Mouse (Mus musculus) hindbrain, embryonic 14.5 days (tissue): Measurements from ENCODE around the gene Chrng. TPM values are rescaled to one million over a fixed set of nuclear protein-coding genes. Genes with fewer than 3 reads are reported as not detected.

ENCODE experiments used
- ATAC-seq: fragments of 200-750 bp; cut with Nextera tagmentation; 2 replicates; pipeline ENCODE4 v1.8.0; 2017; ENCODE audit warnings: moderate number of reproducible peaks, mild to moderate bottlenecking, moderate TSS enrichment, moderate library complexity; ENCODE audit not compliant: low FRiP score
- DNase-seq: peaks from one replicate; pipeline ENCODE4 v3.0.0-alpha.2; 2015; ENCODE audit warnings: low spot score
- H3K27ac ChIP-seq: fragments of 300-500 bp; sonication (generic); 2 replicates; pipeline ENCODE4 v1.5.1; 2014; ENCODE audit warnings: mild to moderate bottlenecking, moderate library complexity
- H3K27me3 ChIP-seq: fragments of 300-500 bp; sonication (generic); 2 replicates; pipeline ENCODE4 v1.6.1; 2014; ENCODE audit warnings: mild to moderate bottlenecking, low read length, mixed read lengths; ENCODE audit not compliant: control insufficient read depth, insufficient read depth
- H3K36me3 ChIP-seq: fragments of 300-500 bp; sonication (generic); replicated peaks from 2 replicates; pipeline ENCODE4 v1.6.1; 2014; ENCODE audit not compliant: control insufficient read depth, insufficient read depth
- H3K4me1 ChIP-seq: fragments of 300-500 bp; sonication (generic); replicated peaks from 2 replicates; pipeline ENCODE4 v1.6.1; 2014; ENCODE audit warnings: antibody characterized with exemption, low read length, mixed read lengths; ENCODE audit not compliant: control insufficient read depth, insufficient read depth
- H3K4me2 ChIP-seq: fragments of 300-500 bp; sonication (generic); replicated peaks from 2 replicates; pipeline ENCODE4 v1.6.1; 2014; ENCODE audit warnings: mild to moderate bottlenecking, moderate library complexity
- H3K4me3 ChIP-seq: fragments of 300-500 bp; sonication (generic); replicated peaks from 2 replicates; pipeline ENCODE4 v1.5.1; 2014; ENCODE audit warnings: mild to moderate bottlenecking, low read length
- H3K9ac ChIP-seq: fragments of 300-500 bp; sonication (generic); 2 replicates; pipeline ENCODE4 v1.6.1; 2014
- H3K9me3 ChIP-seq: fragments of 300-500 bp; sonication (generic); 2 replicates; pipeline ENCODE4 v1.6.1; 2016; ENCODE audit warnings: low read length; ENCODE audit not compliant: control insufficient read depth
- WGBS: fragments of 180-500 bp; shearing (Covaris S2); extraction: QIAGEN DNeasy Blood & Tissue Kit; methylation state at CpG from one replicate; pipeline ENCODE4 v1.1.7; 2014; 5-methylcytosine and 5-hydroxymethylcytosine counted together
- polyA plus RNA-seq: library from polyadenylated mRNA; unstranded; fragments of >200 nt; fragmentation: Nextera tagmentation; extraction: Ambion mirVana; gene quantifications from 2 replicates; pipeline ENCODE4 v1.2.1, GENCODE M21; 2014

Chrng gene
- polyA plus RNA-seq, 1 experiment from 2014 or later, result not detected

DNA sequence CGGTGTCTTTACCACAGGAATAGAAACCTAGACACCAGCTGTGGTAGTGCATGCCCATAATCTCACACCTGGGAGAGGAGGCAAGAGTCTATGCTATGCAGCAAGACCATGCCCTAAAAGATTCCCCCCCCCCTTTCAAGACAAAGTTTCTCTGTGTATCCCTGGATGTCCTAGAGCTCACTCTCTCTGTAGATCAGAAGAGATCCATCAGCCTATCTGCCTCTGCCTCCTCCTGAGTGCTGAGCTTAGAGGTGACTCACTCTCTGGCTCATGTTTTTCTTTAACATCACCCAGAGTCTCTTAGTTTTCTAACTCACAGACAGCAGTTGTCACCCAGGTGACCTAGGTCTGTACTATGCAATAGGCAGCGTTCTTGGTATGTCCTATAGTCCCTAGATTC, 54.9 kb downstream of the Chrng start:
- ATAC-seq (no peak), DNase-seq (no peak)
- H3K27ac ChIP-seq, result no peak overlapping the region
- no peaks in the 10 kb centered on the region for H3K36me3 ChIP-seq
- WGBS, result 91% methylated on average over 2 of the region's 2 CpGs
- H3K9ac ChIP-seq, result no peak overlapping the region
- peaks cover 34% of the 10 kb centered on the region for H3K27me3 ChIP-seq
- no peak overlapping the region for H3K4me3 ChIP-seq
- H3K4me2 ChIP-seq, result no peak overlapping the region
- peaks cover 11% of the 10 kb centered on the region for H3K4me1 ChIP-seq
- no peaks in the 10 kb centered on the region for H3K9me3 ChIP-seq

Other genes with a start within 250 kb of the Chrng start
- not detected in 2 replicates for gene Alppl2, start 114.7 kb upstream of the Chrng start, polyA plus RNA-seq
- gene Alpi, start 103.1 kb upstream of the Chrng start, polyA plus RNA-seq, result not detected in 2 replicates
- not detected in 2 replicates for gene Akp3, start 79.7 kb upstream of the Chrng start, polyA plus RNA-seq
- gene Ecel1, start 48.1 kb upstream of the Chrng start, polyA plus RNA-seq, result 41.7 and 44.0 TPM in 2 replicates
- gene Prss56, start 21.3 kb upstream of the Chrng start, polyA plus RNA-seq, result 4.0 and 5.1 TPM in 2 replicates
- gene Chrnd, start 14.1 kb upstream of the Chrng start, polyA plus RNA-seq, result not detected in 2 replicates
- gene Eif4e2, start 9.3 kb downstream of the Chrng start, polyA plus RNA-seq, result 66.8 and 74.7 TPM in 2 replicates
- 1.6 and 1.7 TPM in 2 replicates for gene Efhd1, start 59.7 kb downstream of the Chrng start, polyA plus RNA-seq
- gene Gigyf2, start 122.3 kb downstream of the Chrng start, polyA plus RNA-seq, result 59.3 and 69.2 TPM in 2 replicates
- 16.4 and 29.6 TPM in 2 replicates for gene Kcnj13, start 190.1 kb downstream of the Chrng start, polyA plus RNA-seq